Mouse (Mus musculus) cortical plate, adult 2 months (tissue): ENCODE data around the gene Bmpr1b.

ENCODE experiments used
- CTCF ChIP-seq: fragments of 200-500 bp; IDR thresholded peaks from 2 replicates; pipeline ENCODE4 v1.5.1; 2011; ENCODE audit warnings: mild to moderate bottlenecking, control low read depth, low read length; ENCODE audit not compliant: insufficient read depth; ENCODE audit errors: extremely low read depth
- POLR2A ChIP-seq: fragments of 200-500 bp; IDR thresholded peaks from 2 replicates; pipeline ENCODE4 v1.6.1; 2011; ENCODE audit warnings: mild to moderate bottlenecking, low read length, control low read depth; ENCODE audit not compliant: insufficient read depth; ENCODE audit errors: extremely low read depth

- TF ChIP-seq CTCF: no peak
- TF ChIP-seq POLR2A: no peak
Measured at GRCm38 (mm10) chr3:141896870-141897554, 272.2 kb downstream of the Bmpr1b start.
